Mouse (Mus musculus): ENCODE measurements around the gene Gfral. TPM values are rescaled to one million over a fixed set of nuclear protein-coding genes. Genes with fewer than 3 reads are reported as not detected.

Gfral gene
- polyA plus RNA-seq (2014; fragmentation: Nextera tagmentation; extraction: Ambion mirVana): not detected in 2 replicates

DNA sequence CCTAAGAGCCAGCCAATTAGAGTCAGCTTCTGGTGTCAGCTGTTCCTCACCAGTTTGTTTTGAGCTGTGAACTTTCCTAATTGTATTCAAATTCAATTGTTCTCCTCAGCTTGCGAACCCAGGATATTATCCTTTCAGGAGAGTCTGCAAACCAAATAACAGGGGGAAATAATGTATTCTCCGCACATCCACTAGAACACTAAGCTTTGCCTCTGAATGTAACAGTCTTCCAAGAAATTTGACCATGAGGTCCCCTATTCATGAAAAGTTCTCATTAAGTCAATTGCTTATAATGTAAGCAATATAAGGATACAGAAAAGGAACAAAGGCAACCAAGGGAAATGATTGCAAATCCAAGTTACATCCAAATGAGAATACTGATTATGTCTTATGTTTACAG lies at the start of gene Gfral:
TSS of gene Gfral (minus strand) at position 101 of the 400 bp plus-strand sequence.
- no peak within 1 kb of the TSS for H3K27ac ChIP-seq (ENCODE audit: low read depth, low read length)
- no peaks in the 10 kb centered on the region for H3K27me3 ChIP-seq (replicated peaks; ENCODE audit: control insufficient read depth, insufficient read depth, low read length)
- H3K4me2 ChIP-seq (ENCODE audit: low read length): no peak within 1 kb of the TSS
- H3K36me3 ChIP-seq (ENCODE audit: control insufficient read depth, insufficient read depth, low read length): no peaks in the 10 kb centered on the region
- H3K4me1 ChIP-seq (ENCODE audit: control insufficient read depth, insufficient read depth, low read length): no peaks in the 10 kb centered on the region
- WGBS: 80% methylated on average over 2 of the region's 2 CpGs
- no peak within 1 kb of the TSS for H3K4me3 ChIP-seq (ENCODE audit: low read depth, low read length)
- H3K9ac ChIP-seq (ENCODE audit: low read length): no peak within 1 kb of the TSS
- ATAC-seq (no peak), DNase-seq (ENCODE audit: low spot score) (no peak)
- H3K9me3 ChIP-seq (replicated peaks; ENCODE audit: control insufficient read depth, low read length): no peaks in the 10 kb centered on the region

DNA sequence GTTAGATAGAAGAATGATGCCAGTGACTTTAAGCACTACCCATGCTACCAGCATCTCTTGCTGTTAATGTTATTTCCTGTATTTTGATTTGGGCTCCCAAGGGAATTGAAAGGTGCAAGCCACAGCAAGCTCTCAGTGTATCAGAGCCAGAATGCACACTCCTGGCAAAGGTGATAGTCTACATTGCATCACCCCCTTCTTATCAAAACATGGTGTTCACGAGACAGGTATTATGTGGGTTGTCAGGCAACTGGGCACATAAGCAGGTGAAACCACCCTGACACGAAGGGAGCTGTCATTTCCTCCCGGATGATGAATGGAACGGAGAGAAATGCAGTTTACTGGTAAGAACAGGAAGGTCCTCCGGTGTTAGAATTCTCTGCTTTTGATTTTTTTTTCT lies 44.3 kb upstream of the Gfral start:
- no peaks in the 10 kb centered on the region for H3K9me3 ChIP-seq (replicated peaks; ENCODE audit: control insufficient read depth, low read length)
- no peaks in the 10 kb centered on the region for H3K27me3 ChIP-seq (replicated peaks; ENCODE audit: control insufficient read depth, insufficient read depth, low read length)
- no peaks in the 10 kb centered on the region for H3K4me1 ChIP-seq (ENCODE audit: control insufficient read depth, insufficient read depth, low read length)
- DNase-seq (ENCODE audit: low spot score): no peak
- H3K9ac ChIP-seq (ENCODE audit: low read length): no peak overlapping the region
- ATAC-seq: no peak
- no peaks in the 10 kb centered on the region for H3K36me3 ChIP-seq (ENCODE audit: control insufficient read depth, insufficient read depth, low read length)
- no peak overlapping the region for H3K27ac ChIP-seq (ENCODE audit: low read depth, low read length)
- H3K4me3 ChIP-seq (ENCODE audit: low read depth, low read length): no peak overlapping the region
- H3K4me2 ChIP-seq (ENCODE audit: low read length): no peak overlapping the region
- WGBS: 90% methylated on average over 5 of the region's 5 CpGs

DNA sequence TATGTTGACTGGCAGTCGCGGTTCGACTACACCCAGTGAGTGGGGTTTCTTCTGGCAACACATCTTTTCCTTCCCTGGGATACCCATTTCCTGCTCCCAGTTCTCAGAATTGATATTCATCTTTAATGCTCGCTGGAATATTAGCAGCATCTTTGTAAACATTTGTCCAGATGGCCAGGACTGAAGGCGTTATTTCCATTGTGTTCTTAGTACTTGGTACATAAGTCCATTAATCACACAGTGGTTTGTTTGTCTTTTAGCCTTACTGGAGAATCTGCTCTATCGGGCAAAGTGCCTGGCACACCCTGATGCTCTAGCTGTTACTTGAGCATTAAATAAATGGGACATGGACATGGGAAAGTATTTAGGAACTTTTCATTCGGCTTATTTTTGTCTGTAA lies 39.1 kb upstream of the Gfral start:
- no peak overlapping the region for H3K9ac ChIP-seq (ENCODE audit: low read length)
- no peaks in the 10 kb centered on the region for H3K9me3 ChIP-seq (replicated peaks; ENCODE audit: control insufficient read depth, low read length)
- no peak for ATAC-seq
- no peaks in the 10 kb centered on the region for H3K4me1 ChIP-seq (ENCODE audit: control insufficient read depth, insufficient read depth, low read length)
- WGBS: 89% methylated on average over 7 of the region's 7 CpGs
- no peaks in the 10 kb centered on the region for H3K36me3 ChIP-seq (ENCODE audit: control insufficient read depth, insufficient read depth, low read length)
- H3K4me3 ChIP-seq (ENCODE audit: low read depth, low read length): no peak overlapping the region
- H3K27me3 ChIP-seq (replicated peaks; ENCODE audit: control insufficient read depth, insufficient read depth, low read length): no peaks in the 10 kb centered on the region
- no peak for DNase-seq (ENCODE audit: low spot score)
- H3K27ac ChIP-seq (ENCODE audit: low read depth, low read length): no peak overlapping the region
- H3K4me2 ChIP-seq (ENCODE audit: low read length): no peak overlapping the region

DNA sequence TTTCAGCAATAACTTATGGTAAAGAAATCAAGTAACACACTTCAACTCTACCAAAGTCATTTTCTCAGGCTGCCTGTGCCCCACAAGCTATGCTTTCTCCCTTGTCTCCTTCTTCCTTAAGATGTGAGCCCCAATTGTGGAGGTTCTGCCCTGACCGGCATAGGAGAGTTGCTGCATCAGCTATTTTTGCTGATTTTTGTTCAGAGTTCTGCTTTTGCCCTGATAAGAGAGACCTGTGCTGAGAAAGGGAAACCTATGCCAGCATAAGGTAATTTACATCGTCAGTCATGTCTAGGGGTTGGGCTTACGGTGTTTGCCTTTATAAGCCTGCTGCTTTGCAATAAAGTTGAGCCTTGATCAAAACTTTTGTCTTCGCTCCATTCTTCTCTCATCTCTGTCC lies 38.7 kb upstream of the Gfral start:
- Histone ChIP-seq H3K9ac (ENCODE audit: low read length) (no peak overlapping the region), H3K4me3 (ENCODE audit: low read depth, low read length) (no peak overlapping the region), H3K4me1 (ENCODE audit: control insufficient read depth, insufficient read depth, low read length) (no peaks in the 10 kb centered on the region), H3K27me3 (replicated peaks; ENCODE audit: control insufficient read depth, insufficient read depth, low read length) (no peaks in the 10 kb centered on the region), H3K9me3 (replicated peaks; ENCODE audit: control insufficient read depth, low read length) (no peaks in the 10 kb centered on the region), H3K27ac (ENCODE audit: low read depth, low read length) (no peak overlapping the region), H3K4me2 (ENCODE audit: low read length) (no peak overlapping the region), H3K36me3 (ENCODE audit: control insufficient read depth, insufficient read depth, low read length) (no peaks in the 10 kb centered on the region)
- WGBS: 93% methylated on average over 4 of the region's 4 CpGs
- no peak for ATAC-seq
- DNase-seq (ENCODE audit: low spot score): no peak

DNA sequence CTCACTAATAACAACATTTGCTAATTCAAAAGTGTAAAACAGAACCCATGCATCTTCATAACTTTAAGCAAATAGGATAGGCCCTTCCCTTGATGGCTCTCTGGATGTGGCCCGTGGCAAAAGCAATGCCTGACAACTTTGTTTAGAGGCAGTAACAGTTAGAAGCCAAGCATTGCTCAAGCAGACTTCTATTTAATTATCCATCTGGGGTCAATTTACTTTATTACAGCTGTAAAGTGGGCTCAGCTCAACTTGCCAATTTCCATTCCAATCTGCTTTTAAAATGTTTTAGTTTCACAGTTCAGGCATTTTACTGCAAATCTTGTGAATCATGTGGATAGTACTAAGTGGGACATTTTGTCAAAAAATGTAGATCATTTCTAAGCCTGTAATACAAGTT lies 28.9 kb upstream of the Gfral start:
- no peak overlapping the region for H3K9ac ChIP-seq (ENCODE audit: low read length)
- no peak overlapping the region for H3K27ac ChIP-seq (ENCODE audit: low read depth, low read length)
- H3K4me2 ChIP-seq (ENCODE audit: low read length): no peak overlapping the region
- no peak for DNase-seq (ENCODE audit: low spot score)
- H3K27me3 ChIP-seq (replicated peaks; ENCODE audit: control insufficient read depth, insufficient read depth, low read length): no peaks in the 10 kb centered on the region
- H3K36me3 ChIP-seq (ENCODE audit: control insufficient read depth, insufficient read depth, low read length): no peaks in the 10 kb centered on the region
- no peak for ATAC-seq
- 85% methylated on average over 1 of the region's 1 CpGs for WGBS
- H3K9me3 ChIP-seq (replicated peaks; ENCODE audit: control insufficient read depth, low read length): no peaks in the 10 kb centered on the region
- no peaks in the 10 kb centered on the region for H3K4me1 ChIP-seq (ENCODE audit: control insufficient read depth, insufficient read depth, low read length)
- no peak overlapping the region for H3K4me3 ChIP-seq (ENCODE audit: low read depth, low read length)

DNA sequence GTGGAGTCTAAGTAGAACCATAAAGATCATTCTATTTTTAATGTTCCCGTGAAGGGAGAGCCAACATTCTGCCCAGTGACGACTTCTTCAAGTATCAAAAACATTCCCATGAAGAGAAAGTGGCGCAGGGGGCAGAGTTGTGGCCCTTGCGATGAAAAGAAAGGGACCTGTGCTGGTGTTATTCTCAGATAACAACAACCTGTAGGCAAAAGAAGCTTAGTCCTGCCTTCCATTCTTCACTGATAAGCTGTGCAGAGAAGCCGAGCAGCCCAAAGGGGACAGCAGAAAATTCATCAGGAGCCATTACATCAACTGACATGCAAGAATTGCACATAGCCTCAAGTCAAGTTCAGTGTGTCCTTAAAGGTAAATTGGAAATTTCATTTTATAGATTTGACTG lies 24.5 kb upstream of the Gfral start:
- no peaks in the 10 kb centered on the region for H3K36me3 ChIP-seq (ENCODE audit: control insufficient read depth, insufficient read depth, low read length)
- 88% methylated on average over 5 of the region's 5 CpGs for WGBS
- no peaks in the 10 kb centered on the region for H3K9me3 ChIP-seq (replicated peaks; ENCODE audit: control insufficient read depth, low read length)
- no peak overlapping the region for H3K4me2 ChIP-seq (ENCODE audit: low read length)
- ATAC-seq (no peak), DNase-seq (ENCODE audit: low spot score) (no peak)
- H3K27me3 ChIP-seq (replicated peaks; ENCODE audit: control insufficient read depth, insufficient read depth, low read length): no peaks in the 10 kb centered on the region
- H3K27ac ChIP-seq (ENCODE audit: low read depth, low read length): no peak overlapping the region
- H3K4me3 ChIP-seq (ENCODE audit: low read depth, low read length): no peak overlapping the region
- H3K9ac ChIP-seq (ENCODE audit: low read length): no peak overlapping the region
- no peaks in the 10 kb centered on the region for H3K4me1 ChIP-seq (ENCODE audit: control insufficient read depth, insufficient read depth, low read length)

DNA sequence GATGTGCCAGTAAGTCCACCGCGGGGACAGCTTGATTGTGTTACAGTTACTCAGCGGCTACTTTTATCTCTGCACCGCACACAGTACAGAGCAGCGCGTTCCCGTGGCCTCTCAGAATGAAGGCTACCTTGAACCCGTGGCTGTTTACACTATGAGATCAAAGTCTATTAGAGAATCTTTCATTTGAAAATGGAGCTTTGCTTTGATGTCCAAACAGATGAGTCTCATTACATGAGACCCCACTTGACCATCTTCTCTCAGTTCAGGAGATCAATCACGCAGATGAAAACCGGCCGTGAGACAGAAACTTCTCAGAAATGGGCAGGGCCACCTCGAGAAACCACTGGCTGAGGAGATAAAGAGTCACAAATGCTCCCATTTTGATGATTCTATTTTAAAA lies 23.8 kb upstream of the Gfral start:
- WGBS: 69% methylated on average over 12 of the region's 12 CpGs
- Histone ChIP-seq H3K4me1 (ENCODE audit: control insufficient read depth, insufficient read depth, low read length) (no peaks in the 10 kb centered on the region), H3K36me3 (ENCODE audit: control insufficient read depth, insufficient read depth, low read length) (no peaks in the 10 kb centered on the region), H3K27me3 (replicated peaks; ENCODE audit: control insufficient read depth, insufficient read depth, low read length) (no peaks in the 10 kb centered on the region), H3K9me3 (replicated peaks; ENCODE audit: control insufficient read depth, low read length) (no peaks in the 10 kb centered on the region), H3K27ac (ENCODE audit: low read depth, low read length) (no peak overlapping the region), H3K4me3 (ENCODE audit: low read depth, low read length) (no peak overlapping the region), H3K4me2 (ENCODE audit: low read length) (no peak overlapping the region; the same call in 1 of the 2 replicates), H3K9ac (ENCODE audit: low read length) (no peak overlapping the region)
- peak; percentile 13 for DNase-seq (ENCODE audit: low spot score)
- peak; percentile 45; the same call in 1 of the 2 replicates for ATAC-seq

DNA sequence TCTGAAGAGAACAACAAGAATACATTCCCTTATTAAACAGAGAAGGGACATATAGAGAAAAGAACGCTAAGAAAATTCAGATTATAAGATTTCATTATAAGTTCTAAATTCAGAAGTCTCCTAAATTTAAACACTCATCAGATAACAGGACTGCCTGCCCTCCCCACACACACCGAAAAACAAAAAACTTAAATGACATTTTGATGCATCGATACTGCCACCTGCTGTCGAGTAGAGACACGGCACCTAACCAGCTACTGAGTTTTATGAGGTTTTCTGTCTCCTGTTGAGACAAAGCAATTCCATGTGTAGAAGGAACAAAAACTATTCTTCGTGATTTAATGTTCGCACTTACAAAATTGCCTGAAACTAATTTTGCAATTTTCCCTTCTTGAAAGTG lies 23.2 kb upstream of the Gfral start:
- Histone ChIP-seq H3K9ac (ENCODE audit: low read length) (no peak overlapping the region), H3K36me3 (ENCODE audit: control insufficient read depth, insufficient read depth, low read length) (no peaks in the 10 kb centered on the region), H3K9me3 (replicated peaks; ENCODE audit: control insufficient read depth, low read length) (no peaks in the 10 kb centered on the region), H3K4me2 (ENCODE audit: low read length) (peak overlapping the region; percentile 53), H3K27me3 (replicated peaks; ENCODE audit: control insufficient read depth, insufficient read depth, low read length) (no peaks in the 10 kb centered on the region), H3K27ac (ENCODE audit: low read depth, low read length) (no peak overlapping the region), H3K4me1 (ENCODE audit: control insufficient read depth, insufficient read depth, low read length) (no peaks in the 10 kb centered on the region), H3K4me3 (ENCODE audit: low read depth, low read length) (peak overlapping the region; percentile 25)
- DNase-seq (ENCODE audit: low spot score) (peak; percentile 85), ATAC-seq (peak; percentile 84)
- 2% methylated on average over 7 of the region's 7 CpGs for WGBS

DNA sequence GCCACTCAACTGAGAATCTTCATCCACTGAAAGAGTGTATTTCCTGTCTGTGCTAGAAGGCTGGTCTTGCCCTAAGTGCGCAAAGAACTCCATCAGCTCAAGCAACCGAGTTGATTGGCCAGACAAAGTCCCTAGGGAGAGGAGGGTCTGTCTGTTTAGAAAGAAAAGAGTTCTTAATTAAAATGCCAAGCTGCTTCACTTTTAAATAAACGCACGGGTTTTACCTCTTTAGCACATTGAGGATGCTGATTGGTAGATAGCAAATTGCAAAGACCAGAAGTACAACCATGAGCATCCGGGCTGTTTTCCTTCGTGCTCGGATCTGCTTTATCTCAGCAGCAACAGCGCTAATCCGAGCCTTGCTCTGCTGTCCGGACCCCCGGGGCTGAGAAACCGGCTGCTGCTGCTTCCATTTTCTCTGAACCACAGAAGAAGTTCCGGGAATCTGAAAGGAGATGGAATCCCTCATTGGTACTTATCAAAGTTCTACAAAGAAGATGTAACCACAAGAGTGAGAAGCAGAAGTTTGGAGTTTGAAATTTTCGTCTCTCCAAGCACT lies 22.6 kb upstream of the Gfral start:
- ATAC-seq: peak; percentile 82
- Histone ChIP-seq H3K27me3 (replicated peaks; ENCODE audit: control insufficient read depth, insufficient read depth, low read length) (no peaks in the 10 kb centered on the region), H3K9me3 (replicated peaks; ENCODE audit: control insufficient read depth, low read length) (no peaks in the 10 kb centered on the region), H3K4me1 (ENCODE audit: control insufficient read depth, insufficient read depth, low read length) (no peaks in the 10 kb centered on the region), H3K9ac (ENCODE audit: low read length) (peak overlapping the region; percentile 43), H3K4me2 (ENCODE audit: low read length) (peak overlapping the region; percentile 53), H3K27ac (ENCODE audit: low read depth, low read length) (no peak overlapping the region), H3K4me3 (ENCODE audit: low read depth, low read length) (peak overlapping the region; percentile 25), H3K36me3 (ENCODE audit: control insufficient read depth, insufficient read depth, low read length) (no peaks in the 10 kb centered on the region)
- WGBS: under 1% methylated on average over 14 of the region's 14 CpGs
- peak; percentile 52 for DNase-seq (ENCODE audit: low spot score)
